Mouse (Mus musculus) liver, embryonic 15.5 days (tissue): ENCODE results near the gene Gadd45gip1. TPM values are rescaled to one million over a fixed set of nuclear protein-coding genes. Genes with fewer than 3 reads are reported as not detected.
A peak's percentile ranks its signal among the peaks of the same experiment; 100 is the strongest.

Source experiments
- ATAC-seq: fragments of 200-750 bp; cut with Nextera tagmentation; 2 replicates; pipeline ENCODE4 v1.8.0; 2017; ENCODE audit warnings: moderate number of reproducible peaks, mild to moderate bottlenecking, moderate library complexity; ENCODE audit not compliant: insufficient read depth
- H3K27ac ChIP-seq: fragments of 300-500 bp; sonication (generic); replicated peaks from 2 replicates; pipeline ENCODE4 v1.5.1; 2015; ENCODE audit warnings: mild to moderate bottlenecking, inconsistent platforms
- H3K27me3 ChIP-seq: fragments of 300-500 bp; sonication (generic); 2 replicates; pipeline ENCODE4 v1.6.1; 2015; ENCODE audit warnings: mild to moderate bottlenecking, inconsistent platforms
- H3K36me3 ChIP-seq: fragments of 300-500 bp; sonication (generic); replicated peaks from 2 replicates; pipeline ENCODE4 v1.6.1; 2015; ENCODE audit warnings: moderate library complexity, mild to moderate bottlenecking, inconsistent platforms
- H3K4me1 ChIP-seq: fragments of 300-500 bp; sonication (generic); replicated peaks from 2 replicates; pipeline ENCODE4 v1.6.1; 2015; ENCODE audit warnings: inconsistent platforms
- H3K4me2 ChIP-seq: fragments of 300-500 bp; sonication (generic); 2 replicates; pipeline ENCODE4 v1.6.1; 2015; ENCODE audit warnings: moderate library complexity, mild to moderate bottlenecking, inconsistent platforms
- H3K4me3 ChIP-seq: fragments of 300-500 bp; sonication (generic); replicated peaks from 2 replicates; pipeline ENCODE4 v1.5.1; 2015; ENCODE audit warnings: mild to moderate bottlenecking, inconsistent platforms
- H3K9ac ChIP-seq: fragments of 300-500 bp; sonication (generic); 2 replicates; pipeline ENCODE4 v1.6.1; 2015; ENCODE audit warnings: moderate library complexity, mild to moderate bottlenecking, inconsistent platforms
- H3K9me3 ChIP-seq: fragments of 300-500 bp; sonication (generic); replicated peaks from 2 replicates; pipeline ENCODE4 v1.6.1; 2016; ENCODE audit warnings: inconsistent platforms
- WGBS: fragments of 180-500 bp; shearing (Covaris S2); methylation state at CpG from one replicate; pipeline ENCODE4 v1.1.7; 2015; ENCODE audit warnings: mixed read lengths; ENCODE audit not compliant: insufficient replicate concordance; 5-methylcytosine and 5-hydroxymethylcytosine counted together
- polyA plus RNA-seq: library from polyadenylated mRNA; unstranded; fragments of >200 nt; fragmentation: Nextera tagmentation; extraction: Ambion mirVana; gene quantifications from 2 replicates; pipeline ENCODE4 v1.2.1, GENCODE M21; 2015

Gene Gadd45gip1
- polyA plus RNA-seq, 1 experiment from 2014 or later, result 44.9 TPM

DNA sequence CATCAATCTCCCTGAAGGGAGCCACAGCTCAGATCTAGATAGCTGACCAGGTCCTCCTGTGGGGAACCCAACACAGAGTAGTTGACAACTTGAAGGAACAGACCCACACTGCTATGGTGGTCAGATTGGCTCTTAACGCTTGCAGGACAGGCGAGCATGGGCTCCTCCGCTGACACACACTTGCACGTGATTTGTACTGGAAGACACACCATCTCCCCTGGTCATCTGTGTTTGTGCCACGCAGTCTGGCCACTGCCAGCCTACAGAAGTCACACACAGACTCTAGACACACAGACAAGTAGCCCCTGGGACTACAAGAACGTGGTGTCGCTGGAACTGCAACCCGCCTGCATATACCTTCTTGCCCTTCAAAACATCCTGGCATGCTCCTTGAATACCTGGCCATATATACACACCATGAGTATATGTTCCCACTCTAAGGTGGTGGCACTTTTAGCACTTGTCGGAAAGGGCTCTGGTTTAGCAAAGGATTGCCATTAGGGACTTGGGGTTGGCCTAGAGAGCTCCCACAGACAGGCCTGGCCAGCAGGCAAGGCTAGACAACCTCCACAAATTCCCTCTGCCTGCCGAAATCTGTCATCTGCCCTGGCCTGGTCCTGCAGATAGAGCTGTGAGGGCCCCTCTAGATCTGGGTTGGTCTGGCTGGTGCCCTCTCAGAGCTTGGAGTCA lies 32.7 kb upstream of the Gadd45gip1 start:
- Histone ChIP-seq H3K4me2 (peak overlapping the region; percentile 97), H3K9me3 (no peaks in the 10 kb centered on the region), H3K27me3 (peaks cover 92% of the 10 kb centered on the region), H3K4me3 (peak overlapping the region; percentile 70), H3K36me3 (no peaks in the 10 kb centered on the region), H3K9ac (peak overlapping the region; percentile 69; the same call in 1 of the 2 replicates), H3K27ac (no peak overlapping the region), H3K4me1 (peaks cover 34% of the 10 kb centered on the region)
- 69% methylated on average over 10 of the region's 10 CpGs for WGBS
- no peak; the same call in 1 of the 2 replicates for ATAC-seq

GRCm38 (mm10) chr8:84799136-84799931 lies 32.0 kb upstream of the Gadd45gip1 start:
- Histone ChIP-seq H3K4me3 (peak overlapping the region; percentile 70), H3K27me3 (peaks cover 95% of the 10 kb centered on the region), H3K9ac (peak overlapping the region; percentile 69), H3K36me3 (no peaks in the 10 kb centered on the region), H3K4me2 (peak overlapping the region; percentile 97), H3K9me3 (no peaks in the 10 kb centered on the region), H3K27ac (peak overlapping the region; percentile 51; the same call in 1 of the 2 replicates), H3K4me1 (peaks cover 33% of the 10 kb centered on the region)
- WGBS, result 1% methylated on average over 103 of the region's 108 CpGs
- ATAC-seq, result peak; percentile 51

GRCm38 (mm10) chr8:84799999-84800831 lies 31.1 kb upstream of the Gadd45gip1 start, which contains the start of gene Nfix:
Gene Nfix (minus strand): TSS chr8:84800344.
- Histone ChIP-seq H3K9ac (peak within 1 kb of the TSS; percentile 69), H3K36me3 (no peaks in the 10 kb centered on the region), H3K27ac (peak within 1 kb of the TSS; percentile 51; the same call in 1 of the 2 replicates), H3K27me3 (peaks cover 95% of the 10 kb centered on the region), H3K4me2 (peak within 1 kb of the TSS; percentile 97), H3K4me3 (peak within 1 kb of the TSS; percentile 70), H3K9me3 (no peaks in the 10 kb centered on the region), H3K4me1 (peaks cover 33% of the 10 kb centered on the region)
- WGBS, result 2% methylated on average over 78 of the region's 125 CpGs
- peak; percentile 44 for ATAC-seq

DNA sequence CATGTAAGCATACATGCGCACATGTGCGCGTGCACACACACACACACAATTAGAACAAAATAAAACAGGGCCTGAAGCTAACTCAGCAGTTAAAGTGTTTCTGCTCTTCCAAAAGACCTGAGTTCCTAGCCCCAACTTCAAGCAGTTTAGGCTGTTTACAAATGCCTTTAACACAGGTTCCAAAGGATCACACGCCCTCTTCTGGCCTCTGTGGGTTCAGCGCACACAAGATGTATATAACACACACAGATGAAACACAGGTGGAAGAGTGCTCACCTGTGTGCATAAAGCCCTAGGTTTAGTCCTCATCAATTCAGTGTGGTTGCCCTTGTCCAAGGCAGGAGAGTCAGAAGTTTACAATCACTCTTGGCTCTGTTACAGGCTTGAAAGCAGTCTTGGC lies 25.3 kb upstream of the Gadd45gip1 start:
- Histone ChIP-seq H3K27me3 (peaks cover 84% of the 10 kb centered on the region), H3K4me3 (no peak overlapping the region)

DNA sequence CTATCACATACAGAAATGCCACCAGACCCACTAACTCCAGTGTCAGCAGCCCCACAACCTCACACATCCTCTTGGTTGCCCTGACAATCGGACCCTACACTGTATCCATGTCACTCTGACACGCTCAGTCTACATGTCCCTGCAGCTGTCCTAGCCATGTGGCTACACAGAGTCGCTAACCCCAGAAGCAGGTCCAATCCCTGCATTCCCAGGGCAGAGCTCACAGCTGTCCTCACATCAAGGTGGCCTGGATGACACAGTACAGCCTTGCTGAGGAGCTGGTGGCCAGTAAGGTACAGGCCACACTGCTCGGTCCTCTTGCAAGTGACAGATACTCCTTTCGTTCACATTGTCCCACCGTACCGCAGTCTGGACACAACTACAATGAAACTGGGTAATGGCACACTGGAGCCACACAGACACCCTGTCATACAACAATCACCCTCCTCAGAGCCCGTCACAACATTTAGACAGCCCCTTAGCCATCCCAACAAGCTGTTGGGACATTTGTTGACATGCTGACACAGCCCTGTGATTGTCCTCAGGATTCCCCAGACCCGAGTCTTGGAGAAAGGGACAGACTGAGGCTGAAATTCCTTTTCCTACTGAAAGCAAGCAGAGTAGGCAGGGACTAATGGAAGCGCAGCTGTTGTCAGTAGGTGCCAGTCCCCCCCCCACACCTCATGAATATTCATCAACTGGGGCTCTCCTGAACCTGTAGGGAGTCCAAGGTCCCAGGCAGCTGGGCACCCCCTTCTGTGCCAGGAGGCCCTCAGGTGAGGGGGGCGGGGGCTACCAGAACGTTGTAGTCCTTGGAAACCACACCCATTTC lies 22.0 kb upstream of the Gadd45gip1 start:
- 67% methylated on average over 12 of the region's 12 CpGs for WGBS
- Histone ChIP-seq H3K9ac (no peak overlapping the region), H3K27ac (no peak overlapping the region), H3K4me1 (peaks cover 35% of the 10 kb centered on the region), H3K4me3 (no peak overlapping the region), H3K9me3 (no peaks in the 10 kb centered on the region), H3K27me3 (peaks cover 77% of the 10 kb centered on the region), H3K4me2 (no peak overlapping the region), H3K36me3 (no peaks in the 10 kb centered on the region)
- ATAC-seq, result no peak

More for the DNA sequence above, 25.3 kb upstream of the Gadd45gip1 start:
- Histone ChIP-seq H3K9ac (no peak overlapping the region), H3K4me1 (peaks cover 24% of the 10 kb centered on the region), H3K36me3 (no peaks in the 10 kb centered on the region), H3K4me2 (no peak overlapping the region), H3K9me3 (no peaks in the 10 kb centered on the region), H3K27ac (no peak overlapping the region)
- ATAC-seq, result no peak
- 87% methylated on average over 5 of the region's 5 CpGs for WGBS

DNA sequence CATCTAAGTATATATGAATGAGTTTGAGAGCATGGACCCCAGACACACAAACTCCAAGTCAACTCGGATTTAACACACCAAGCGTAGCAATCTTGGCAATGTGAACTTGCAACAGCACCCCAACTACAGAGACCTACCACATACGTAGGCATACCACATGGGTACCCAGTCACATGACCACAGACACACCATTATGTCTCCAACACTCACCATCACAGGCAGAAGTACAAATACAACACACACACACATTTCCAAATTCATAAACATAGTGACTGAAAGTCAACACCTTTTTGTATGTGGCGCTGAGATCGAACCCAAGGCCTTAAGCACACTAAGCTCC lies 21.4 kb upstream of the Gadd45gip1 start:
- Histone ChIP-seq H3K4me1 (peaks cover 36% of the 10 kb centered on the region), H3K9ac (no peak overlapping the region), H3K9me3 (no peaks in the 10 kb centered on the region), H3K27ac (no peak overlapping the region), H3K4me2 (no peak overlapping the region), H3K4me3 (no peak overlapping the region), H3K27me3 (peaks cover 74% of the 10 kb centered on the region), H3K36me3 (no peaks in the 10 kb centered on the region)
- 78% methylated on average over 5 of the region's 5 CpGs for WGBS
- no peak for ATAC-seq

- Histone ChIP-seq H3K4me3 (peak overlapping the region; percentile 51), H3K4me1 (peaks cover 45% of the 10 kb centered on the region), H3K27ac (no peak overlapping the region), H3K9me3 (no peaks in the 10 kb centered on the region), H3K9ac (peak overlapping the region; percentile 30; the same call in 1 of the 2 replicates), H3K27me3 (peaks cover 65% of the 10 kb centered on the region), H3K4me2 (peak overlapping the region; percentile 77), H3K36me3 (no peaks in the 10 kb centered on the region)
- WGBS, result under 1% methylated on average over 32 of the region's 32 CpGs
- peak; percentile 67 for ATAC-seq
Measured at GRCm38 (mm10) chr8:84810896-84811295, 20.4 kb upstream of the Gadd45gip1 start.

DNA sequence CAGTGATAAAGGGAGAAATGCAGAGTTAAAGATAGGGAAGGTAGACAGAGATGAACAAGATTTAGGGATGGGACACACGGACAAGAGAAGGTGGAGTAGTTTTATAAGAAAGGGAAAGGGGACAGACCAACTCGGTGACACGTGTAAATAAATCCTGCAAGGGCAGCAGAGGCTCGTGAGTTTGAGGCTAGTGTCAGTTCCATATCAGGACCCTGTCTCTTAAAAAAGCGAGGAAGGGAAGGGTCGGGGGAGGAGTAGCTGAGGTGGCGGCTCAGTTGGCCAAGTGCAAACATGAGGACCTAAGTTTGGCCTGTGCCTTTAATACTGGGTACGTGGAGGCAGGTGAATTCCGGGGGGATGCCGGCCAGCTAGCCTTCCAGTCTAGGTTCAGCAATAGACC lies 20.0 kb upstream of the Gadd45gip1 start:
- Histone ChIP-seq H3K4me1 (peaks cover 49% of the 10 kb centered on the region), H3K36me3 (no peaks in the 10 kb centered on the region), H3K27me3 (peaks cover 63% of the 10 kb centered on the region), H3K4me2 (peak overlapping the region; percentile 77), H3K4me3 (peak overlapping the region; percentile 51), H3K27ac (no peak overlapping the region), H3K9me3 (no peaks in the 10 kb centered on the region), H3K9ac (peak overlapping the region; percentile 30; the same call in 1 of the 2 replicates)
- 35% methylated on average over 10 of the region's 10 CpGs for WGBS
- ATAC-seq, result no peak

- no peak for ATAC-seq
- under 1% methylated on average over 5 of the region's 5 CpGs for WGBS
- no peak overlapping the region for H3K4me2 ChIP-seq
- no peaks in the 10 kb centered on the region for H3K9me3 ChIP-seq
- peaks cover 52% of the 10 kb centered on the region for H3K27me3 ChIP-seq
- peaks cover 49% of the 10 kb centered on the region for H3K4me1 ChIP-seq
- no peak overlapping the region for H3K27ac ChIP-seq
- H3K4me3 ChIP-seq, result no peak overlapping the region
- no peak overlapping the region for H3K9ac ChIP-seq
- no peaks in the 10 kb centered on the region for H3K36me3 ChIP-seq
Measured at GRCm38 (mm10) chr8:84813059-84813458, 18.3 kb upstream of the Gadd45gip1 start.

GRCm38 (mm10) chr8:84813830-84814229 lies 17.5 kb upstream of the Gadd45gip1 start:
- Histone ChIP-seq H3K9me3 (no peaks in the 10 kb centered on the region), H3K9ac (no peak overlapping the region), H3K4me3 (no peak overlapping the region), H3K4me1 (peaks cover 47% of the 10 kb centered on the region), H3K27ac (no peak overlapping the region), H3K4me2 (no peak overlapping the region), H3K27me3 (peaks cover 44% of the 10 kb centered on the region), H3K36me3 (no peaks in the 10 kb centered on the region)
- 41% methylated on average over 3 of the region's 3 CpGs for WGBS
- no peak for ATAC-seq
